Mouse (Mus musculus): ENCODE results near the gene Sult2b1.

The Sult2b1 gene

DNA sequence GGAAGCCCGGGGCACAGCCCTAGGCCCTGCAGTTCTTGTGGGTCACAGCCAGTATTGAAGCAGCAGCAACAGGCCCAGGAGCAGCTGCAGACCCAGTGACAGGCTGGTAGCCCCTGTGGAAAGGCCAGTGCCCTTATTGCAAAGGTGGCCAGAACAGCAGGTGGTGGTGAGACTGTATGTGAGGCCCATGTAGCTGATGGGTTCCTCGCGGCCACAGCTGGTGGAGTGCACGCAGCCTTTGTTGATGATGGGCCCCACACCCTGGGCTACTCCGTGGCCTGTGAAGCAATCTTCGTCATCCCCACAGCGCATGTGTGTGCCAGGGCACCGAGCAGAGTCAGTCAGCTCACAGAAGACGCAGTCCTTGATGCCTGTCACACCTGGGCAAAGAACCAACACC lies 59.3 kb downstream of the Sult2b1 start:
- peak; percentile 26 for DNase-seq (ENCODE audit: low read depth, low spot score)

DNA sequence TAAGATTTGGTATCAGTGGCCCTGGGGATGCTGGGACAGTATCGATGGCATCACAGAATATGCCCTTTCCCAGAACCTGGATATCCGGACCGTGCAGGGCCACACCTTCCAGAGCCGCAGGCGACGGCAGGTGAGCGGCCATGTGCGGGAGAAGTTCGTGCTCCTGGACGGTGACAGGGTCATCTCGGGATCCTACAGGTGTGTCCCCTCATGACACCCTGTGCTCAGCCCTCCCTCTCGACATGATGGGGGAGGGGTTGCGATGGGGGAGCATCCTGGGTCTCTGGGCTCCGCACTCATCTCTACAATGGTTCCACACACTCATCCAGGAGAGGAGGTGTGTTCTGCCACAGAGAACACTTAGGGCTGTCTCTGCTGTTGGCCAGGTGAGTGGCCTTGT lies 60.7 kb downstream of the Sult2b1 start:
- DNase-seq (ENCODE audit: low read depth, low spot score) = no peak

- no peak for DNase-seq (ENCODE audit: low read depth, low spot score)
These were observed 61.2 kb downstream of the Sult2b1 start for GRCm38 (mm10) chr7:45723301-45723700.

- DNase-seq (ENCODE audit: low read depth, low spot score) = peak; percentile 55
These were observed 62.1 kb downstream of the Sult2b1 start for GRCm38 (mm10) chr7:45722348-45722713.

DNA sequence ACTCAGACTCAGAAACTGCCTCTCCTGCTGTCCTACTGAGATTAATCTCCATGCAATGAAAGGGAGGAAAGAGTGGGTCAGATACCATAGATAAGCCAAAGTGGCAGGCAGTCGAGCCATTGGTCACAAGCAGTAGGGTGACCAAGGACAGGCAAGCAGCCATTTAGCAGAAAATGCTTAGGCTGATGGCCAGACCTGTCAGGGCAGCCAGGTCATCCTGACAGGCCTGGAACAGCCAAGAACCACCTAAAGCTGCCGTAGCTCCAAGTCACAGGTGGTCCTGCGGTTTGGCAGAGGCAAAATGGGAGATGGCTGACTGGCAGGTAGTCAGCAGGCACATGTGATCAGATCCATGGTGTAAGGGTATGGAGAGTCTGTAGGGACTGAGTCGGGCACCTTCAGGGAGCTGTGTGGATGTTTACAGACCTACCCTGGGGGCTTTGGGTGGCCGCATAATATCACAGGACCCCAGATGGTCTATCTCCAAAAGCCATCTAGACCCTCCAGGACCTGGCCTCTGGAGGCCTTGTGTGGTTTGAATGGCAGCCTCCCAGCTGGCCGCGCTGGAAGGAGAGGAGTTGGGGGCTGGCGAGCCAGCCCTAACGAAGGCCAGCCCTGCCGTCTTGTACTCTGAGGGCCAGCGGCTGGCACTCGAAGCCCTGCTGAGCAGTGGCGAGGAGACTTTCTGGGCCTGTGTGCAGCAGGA lies 62.7 kb downstream of the Sult2b1 start:
- DNase-seq (ENCODE audit: low read depth, low spot score) = peak; percentile 35

GRCm38 (mm10) chr7:45721234-45721571 lies 63.3 kb downstream of the Sult2b1 start:
- no peak for DNase-seq (ENCODE audit: low read depth, low spot score)

GRCm38 (mm10) chr7:45720413-45721233 lies 63.8 kb downstream of the Sult2b1 start, which contains the start of gene Fam83e:
Gene Fam83e (plus strand): TSS chr7:45721212.
- peak; percentile 73 for DNase-seq (ENCODE audit: low read depth, low spot score)

- DNase-seq (ENCODE audit: low read depth, low spot score) = peak; percentile 32
These were observed 64.6 kb downstream of the Sult2b1 start for GRCm38 (mm10) chr7:45719738-45720412.

DNA sequence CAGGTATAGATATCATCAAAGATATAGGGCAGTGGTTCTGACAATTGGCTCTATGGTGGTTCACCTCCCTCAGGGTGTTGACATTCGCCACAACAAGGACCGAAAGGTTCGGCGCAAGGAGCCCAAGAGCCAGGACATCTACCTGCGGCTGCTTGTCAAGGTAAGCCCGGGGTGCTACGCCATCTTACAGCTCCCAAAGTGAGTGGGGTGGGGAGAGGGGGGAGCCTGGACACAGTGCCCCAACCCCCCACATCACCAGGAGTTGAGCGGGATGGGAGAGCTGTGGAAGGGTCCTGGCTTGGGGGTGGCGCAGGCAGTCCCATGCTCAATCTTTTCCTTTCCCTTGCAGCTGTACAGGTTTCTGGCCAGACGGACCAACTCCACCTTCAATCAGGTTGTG lies 65.3 kb downstream of the Sult2b1 start:
- peak; percentile 43 for DNase-seq (ENCODE audit: low read depth, low spot score)

DNA sequence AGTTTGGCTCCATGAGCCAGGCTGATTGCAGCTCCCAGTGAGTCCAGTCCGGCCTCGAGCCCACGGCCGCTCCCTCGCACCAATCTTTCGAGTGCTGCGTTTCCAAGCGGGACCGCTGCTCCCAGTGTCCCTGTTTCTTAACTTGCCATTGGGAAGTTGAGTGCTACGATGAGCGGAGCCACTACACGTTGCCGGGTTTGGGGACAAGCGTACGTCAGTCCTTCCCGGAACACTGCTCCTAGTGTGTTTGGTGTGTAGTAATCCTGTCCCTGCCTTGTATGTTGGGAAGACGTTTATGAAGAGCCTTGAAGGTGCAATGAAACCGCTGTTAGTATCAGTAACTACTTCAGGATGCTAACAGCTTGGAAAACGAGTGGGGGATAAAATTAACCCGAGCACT lies 66.1 kb downstream of the Sult2b1 start:
- DNase-seq (ENCODE audit: low read depth, low spot score) = no peak

GRCm38 (mm10) chr7:45717918-45718297 lies 66.6 kb downstream of the Sult2b1 start, which contains the start of gene Sphk2:
Gene Sphk2 (minus strand): TSS chr7:45718002.
- peak; percentile 99 for DNase-seq (ENCODE audit: low read depth, low spot score)

- no peak for DNase-seq (ENCODE audit: low read depth, low spot score)
These were observed 67.2 kb downstream of the Sult2b1 start for GRCm38 (mm10) chr7:45716952-45717917.

DNA sequence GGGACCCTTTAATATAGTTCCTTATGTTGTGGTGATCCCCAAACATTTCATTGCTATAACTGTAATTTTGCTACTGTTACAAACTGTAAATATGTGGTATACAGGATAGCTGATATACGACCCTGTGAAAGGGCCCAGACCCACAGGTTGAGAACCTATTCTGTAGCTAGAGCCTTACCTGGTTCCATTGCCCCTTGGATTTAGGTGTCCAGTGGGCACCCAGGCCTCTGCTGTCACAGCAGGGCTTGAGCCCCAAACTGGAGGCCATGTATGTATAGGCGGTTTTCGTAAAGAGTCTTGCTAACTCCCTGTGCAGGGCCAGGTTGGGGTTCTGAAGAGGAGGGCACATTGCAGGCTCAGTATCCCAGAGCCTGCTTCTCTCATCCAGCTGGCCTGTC lies 68.0 kb downstream of the Sult2b1 start:
- DNase-seq (ENCODE audit: low read depth, low spot score) = no peak

GRCm38 (mm10) chr7:45715741-45716459 lies 68.6 kb downstream of the Sult2b1 start:
- no peak for DNase-seq (ENCODE audit: low read depth, low spot score)

DNA sequence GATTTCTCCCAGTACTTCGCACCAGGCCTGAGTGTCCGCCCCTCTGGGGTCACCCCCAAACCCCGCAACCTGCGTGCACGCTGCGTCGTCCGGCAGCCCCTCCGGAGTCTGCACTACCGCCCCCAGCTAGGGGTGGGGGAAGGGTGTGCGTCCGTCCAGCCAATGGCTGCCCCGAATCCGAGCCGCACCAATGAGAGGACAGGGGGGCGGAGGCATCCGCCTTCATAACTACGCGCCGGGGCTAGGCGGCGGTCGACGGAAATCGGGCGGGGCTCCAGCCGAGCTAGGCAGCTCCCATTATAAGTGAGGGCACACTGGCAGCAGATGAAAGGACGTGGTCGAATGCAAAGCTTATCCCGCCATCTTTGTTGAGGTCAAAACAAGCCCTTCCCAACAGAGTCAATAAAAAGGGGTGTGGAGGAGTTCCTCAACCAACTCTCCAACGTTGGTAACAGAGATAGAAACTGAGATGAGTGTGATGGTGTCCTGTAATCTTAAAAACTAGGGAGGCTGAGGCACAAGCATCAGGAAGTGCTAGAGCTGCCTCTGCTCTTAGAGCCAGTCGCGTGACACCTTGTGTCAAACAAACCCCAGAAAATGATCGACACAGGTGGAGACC lies 69.3 kb downstream of the Sult2b1 start, which contains the start of gene Rpl18:
Gene Rpl18 (plus strand): TSS at position 368 of the 619 bp plus-strand sequence.
- peak; percentile 99 for DNase-seq (ENCODE audit: low read depth, low spot score)

DNA sequence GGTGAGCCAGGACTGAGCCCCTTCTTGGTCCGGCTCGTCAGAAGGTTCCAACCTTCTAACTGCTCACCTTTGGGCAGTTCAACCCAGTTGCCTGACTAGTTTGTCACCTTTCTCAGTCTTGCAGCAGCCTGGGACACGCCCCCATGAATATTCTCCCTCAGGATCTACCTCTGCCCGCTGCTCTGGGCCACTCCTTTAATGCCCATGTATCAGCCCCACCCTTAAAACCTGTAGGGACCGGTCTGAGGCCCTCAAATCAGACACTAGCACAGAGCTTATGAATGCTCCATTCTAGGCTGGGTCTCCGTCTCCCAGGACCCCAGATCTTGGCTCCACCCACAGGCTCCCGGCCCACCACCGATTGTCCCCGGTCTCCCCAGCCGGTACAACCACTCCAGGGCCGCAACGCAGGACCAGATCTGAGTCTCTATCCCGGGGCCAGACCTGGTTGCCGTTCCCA lies 69.8 kb downstream of the Sult2b1 start:
- DNase-seq (ENCODE audit: low read depth, low spot score) = peak; percentile 86

DNA sequence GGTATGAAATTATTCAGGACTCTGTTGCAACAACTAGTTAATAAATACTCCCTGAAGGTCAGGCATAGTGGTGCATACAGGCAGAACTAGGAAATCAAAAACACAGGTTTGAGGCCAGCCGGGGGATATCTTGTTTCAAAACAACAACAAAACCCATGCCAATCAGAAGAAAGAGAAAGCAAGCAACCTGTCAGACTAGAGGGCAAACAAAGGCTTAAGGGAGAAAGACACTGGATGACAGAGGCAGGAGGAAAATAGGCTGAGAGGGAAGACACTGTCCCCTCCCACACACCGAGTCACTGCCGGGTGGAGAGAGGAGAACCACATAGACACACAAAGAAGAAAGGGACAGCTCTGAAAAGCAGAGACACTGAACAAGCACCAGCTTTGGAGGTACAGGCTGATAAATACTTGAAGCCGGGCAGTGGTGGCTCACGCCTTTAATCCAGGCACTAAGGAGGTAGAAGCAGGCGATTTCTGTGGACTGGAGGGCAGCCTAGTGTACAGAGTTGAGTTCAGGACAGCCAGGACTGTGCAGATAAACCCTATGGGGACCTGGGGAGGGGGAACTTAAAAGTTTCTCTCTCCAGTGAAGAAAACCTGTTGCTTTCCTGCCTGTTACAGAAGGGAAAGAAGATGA lies 70.5 kb downstream of the Sult2b1 start:
- no peak for DNase-seq (ENCODE audit: low read depth, low spot score)

DNA sequence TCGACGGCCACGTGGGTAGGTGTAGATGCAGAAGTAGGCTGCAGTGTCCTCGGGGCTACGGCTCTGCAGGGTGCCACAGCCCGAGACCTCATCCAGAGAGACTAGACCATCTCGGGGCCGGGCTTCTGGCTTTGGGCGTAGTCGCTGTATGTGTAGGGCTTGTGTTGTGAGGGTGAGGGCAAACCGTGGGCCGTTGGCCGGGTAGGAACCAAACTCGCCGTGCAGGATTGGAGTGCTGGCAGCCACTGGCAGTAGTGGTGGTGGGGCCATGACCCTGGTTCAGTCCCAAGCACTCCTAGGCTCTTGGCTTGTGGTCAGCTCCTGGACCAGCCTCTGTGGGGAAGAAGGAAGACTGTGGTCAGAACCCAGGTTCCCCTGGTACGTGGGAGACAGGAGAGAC lies 71.1 kb downstream of the Sult2b1 start:
- DNase-seq (ENCODE audit: low read depth, low spot score) = no peak

- peak; percentile 55 for DNase-seq (ENCODE audit: low read depth, low spot score)
These were observed 72.3 kb downstream of the Sult2b1 start for GRCm38 (mm10) chr7:45712022-45712757.

Measured in ZHBTc4 (cell line).